Mouse (Mus musculus) cortical plate, adult 2 months (tissue): ENCODE results near the gene Sec24c. TPM values are rescaled to one million over a fixed set of nuclear protein-coding genes. Genes with fewer than 3 reads are reported as not detected.

ENCODE experiments used
- H3K27ac ChIP-seq: fragments of 200-500 bp; 2 replicates; pipeline ENCODE4 v1.5.1; 2012; ENCODE audit warnings: low read length, control low read depth, inconsistent platforms; ENCODE audit not compliant: insufficient read depth
- H3K4me1 ChIP-seq: fragments of 200-500 bp; 2 replicates; pipeline ENCODE4 v1.6.1; 2011; ENCODE audit warnings: low read length; ENCODE audit not compliant: control insufficient read depth, insufficient read depth
- H3K4me3 ChIP-seq: fragments of 200-500 bp; 2 replicates; pipeline ENCODE4 v1.5.1; 2011; ENCODE audit warnings: mild to moderate bottlenecking, low read length, control low read depth; ENCODE audit not compliant: insufficient read depth
- CTCF ChIP-seq: fragments of 200-500 bp; IDR thresholded peaks from 2 replicates; pipeline ENCODE4 v1.5.1; 2011; ENCODE audit warnings: mild to moderate bottlenecking, control low read depth, low read length; ENCODE audit not compliant: insufficient read depth; ENCODE audit errors: extremely low read depth
- POLR2A ChIP-seq: fragments of 200-500 bp; IDR thresholded peaks from 2 replicates; pipeline ENCODE4 v1.6.1; 2011; ENCODE audit warnings: mild to moderate bottlenecking, low read length, control low read depth; ENCODE audit not compliant: insufficient read depth; ENCODE audit errors: extremely low read depth
- polyA plus RNA-seq: library from polyadenylated mRNA; depleted of rRNA; stranded (reverse); fragments of >200 nt; gene quantifications from 2 replicates; pipeline ENCODE4 v1.2.3, GENCODE M21; 2012; rRNA removed

Sec24c gene
- polyA plus RNA-seq, 1 experiment: 79.3 TPM

GRCm38 (mm10) chr14:20738511-20738910 lies 64.4 kb downstream of the Sec24c start:
- TF ChIP-seq CTCF: no peak
- no peak for TF ChIP-seq POLR2A
- Histone ChIP-seq H3K4me3 (no peak overlapping the region), H3K27ac (no peak overlapping the region), H3K4me1 (no peaks in the 10 kb centered on the region; the same call in 1 of the 2 replicates)

DNA sequence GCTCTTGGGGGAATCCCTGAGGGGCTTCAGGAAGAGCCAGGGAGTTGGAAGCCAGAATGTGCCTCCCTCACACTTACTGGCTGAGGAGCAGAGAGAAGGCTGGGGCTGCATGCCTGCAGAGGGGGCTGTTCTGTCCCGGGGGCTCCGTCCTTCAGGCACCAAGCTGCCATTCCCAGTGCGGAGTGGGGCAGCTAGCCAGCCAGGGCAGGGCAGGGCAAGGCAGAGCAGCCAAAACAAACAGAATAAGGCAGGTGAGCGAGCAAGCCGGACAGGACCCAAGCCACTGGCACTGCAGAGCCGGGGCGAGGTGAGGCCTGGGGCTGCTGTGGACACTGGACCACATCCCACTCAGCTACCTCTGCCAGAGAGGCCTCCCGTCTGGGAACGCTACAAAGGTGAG lies 67.2 kb downstream of the Sec24c start:
- Histone ChIP-seq H3K27ac (no peak overlapping the region), H3K4me1 (no peaks in the 10 kb centered on the region), H3K4me3 (no peak overlapping the region)
- no peak for TF ChIP-seq CTCF
- no peak for TF ChIP-seq POLR2A

DNA sequence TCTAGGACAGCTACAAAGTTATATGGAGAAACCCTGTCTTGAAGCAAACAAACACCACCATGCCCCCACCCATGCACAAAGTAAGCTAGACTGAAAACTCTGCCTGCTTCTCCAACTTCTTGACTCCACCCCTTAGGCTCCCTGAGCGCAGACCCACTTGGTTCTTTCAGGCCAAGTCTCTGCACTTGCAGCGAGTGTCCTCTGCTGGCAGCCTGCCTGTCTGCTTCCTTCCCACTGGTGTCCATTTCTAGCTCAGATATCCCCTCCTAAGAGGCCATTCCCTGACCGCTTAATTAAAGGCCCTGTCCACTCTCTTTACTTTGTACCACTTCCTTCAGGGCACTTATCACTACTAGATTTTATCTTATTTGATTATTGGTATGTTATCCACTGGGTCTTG lies 69.5 kb downstream of the Sec24c start:
- H3K4me3 ChIP-seq: no peak overlapping the region
- H3K27ac ChIP-seq: no peak overlapping the region
- no peak for TF ChIP-seq CTCF
- TF ChIP-seq POLR2A: no peak
- H3K4me1 ChIP-seq: peaks cover 5% of the 10 kb centered on the region

Other genes starting within 250 kb of the Sec24c start
- gene Cfap70, start 222.1 kb upstream of the Sec24c start, polyA plus RNA-seq: 1.5 and 3.3 TPM in 2 replicates
- 86.0 and 89.0 TPM in 2 replicates for gene Anxa7, start 194.2 kb upstream of the Sec24c start, polyA plus RNA-seq
- gene Mss51, start 177.4 kb upstream of the Sec24c start, polyA plus RNA-seq: 0.33 and 0.42 TPM in 2 replicates
- 162 and 167 TPM in 2 replicates for gene Ppp3cb, start 127.7 kb upstream of the Sec24c start, polyA plus RNA-seq
- 47.8 and 49.8 TPM in 2 replicates for gene Usp54, start 33.2 kb upstream of the Sec24c start, polyA plus RNA-seq
- gene Myoz1, start 17.8 kb upstream of the Sec24c start, polyA plus RNA-seq: not detected in 2 replicates
- gene Synpo2l, start 6.0 kb upstream of the Sec24c start, polyA plus RNA-seq: 0.11 and 0.19 TPM in 2 replicates
- gene Fut11, start 20.7 kb downstream of the Sec24c start, polyA plus RNA-seq: 14.9 and 16.3 TPM in 2 replicates
- gene Chchd1, start 28.7 kb downstream of the Sec24c start, polyA plus RNA-seq: 84.9 and 85.9 TPM in 2 replicates
- 174 and 185 TPM in 2 replicates for gene Zswim8, start 33.2 kb downstream of the Sec24c start, polyA plus RNA-seq
- 22.9 and 26.7 TPM in 2 replicates for gene Ndst2, start 60.3 kb downstream of the Sec24c start, polyA plus RNA-seq
- gene Camk2g, start 119.8 kb downstream of the Sec24c start, polyA plus RNA-seq: 287 and 303 TPM in 2 replicates
- 4.2 and 5.2 TPM in 2 replicates for gene Plau, start 162.4 kb downstream of the Sec24c start, polyA plus RNA-seq